Mouse (Mus musculus) A20 (cell line): ENCODE results near the gene Mcts2.

Experiments used
- DNase-seq: peaks from one replicate; pipeline ENCODE4 v3.0.0-alpha.2; 2011; ENCODE audit warnings: low read depth, low spot score

Mcts2 gene

DNA sequence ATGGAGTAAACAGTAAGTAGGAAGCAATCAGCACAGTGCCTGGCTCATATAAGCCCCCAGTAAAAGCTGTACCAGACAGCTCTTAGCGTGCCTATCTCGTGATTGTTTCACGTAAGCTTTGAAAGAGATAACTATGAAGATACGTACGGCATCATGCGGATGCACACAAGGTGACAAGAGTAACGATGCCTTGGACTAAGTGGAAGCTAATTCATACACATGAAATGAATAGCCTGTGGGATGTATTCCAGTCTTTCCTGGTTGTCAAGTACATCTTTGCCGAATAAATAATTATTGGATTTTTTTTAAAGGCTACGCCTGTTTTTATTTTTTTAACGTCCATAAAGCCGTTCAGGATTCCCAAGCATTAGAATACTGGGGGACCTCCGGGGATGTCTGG, 436 bp upstream of the Mcts2 start:
- DNase-seq, result no peak

DNA sequence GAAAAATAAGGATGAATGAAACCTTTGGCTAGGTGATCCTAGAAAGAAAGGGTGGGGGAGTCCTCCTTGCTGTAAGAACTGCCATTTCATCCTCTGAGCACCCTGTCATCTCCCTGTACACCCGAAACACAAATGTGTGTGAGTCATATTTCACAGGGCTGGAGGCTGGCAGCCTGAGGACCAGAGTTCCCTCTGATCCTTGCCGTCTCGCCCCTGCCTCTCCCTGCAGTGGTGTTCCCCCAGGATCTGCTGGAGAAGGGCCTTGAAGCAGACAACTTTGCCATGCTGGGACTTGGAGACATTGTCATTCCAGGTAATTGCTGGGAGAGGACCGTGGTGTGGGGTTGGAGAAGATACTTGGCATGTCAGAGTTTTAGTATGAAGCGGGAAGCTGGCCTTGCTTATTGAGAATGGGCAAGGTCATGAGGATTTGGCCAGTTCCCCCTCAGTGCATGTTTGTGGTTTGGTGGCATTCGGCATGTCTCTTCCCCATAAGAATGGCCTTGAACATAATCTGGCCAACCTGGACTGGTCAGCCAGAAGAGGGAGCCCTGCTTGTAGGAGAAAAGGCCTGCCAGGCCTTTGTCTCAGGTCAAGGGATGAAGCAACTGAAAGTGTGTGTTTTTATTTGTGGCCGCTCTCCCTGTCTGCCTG, 4.9 kb downstream of the Mcts2 start:
- DNase-seq, result no peak

DNA sequence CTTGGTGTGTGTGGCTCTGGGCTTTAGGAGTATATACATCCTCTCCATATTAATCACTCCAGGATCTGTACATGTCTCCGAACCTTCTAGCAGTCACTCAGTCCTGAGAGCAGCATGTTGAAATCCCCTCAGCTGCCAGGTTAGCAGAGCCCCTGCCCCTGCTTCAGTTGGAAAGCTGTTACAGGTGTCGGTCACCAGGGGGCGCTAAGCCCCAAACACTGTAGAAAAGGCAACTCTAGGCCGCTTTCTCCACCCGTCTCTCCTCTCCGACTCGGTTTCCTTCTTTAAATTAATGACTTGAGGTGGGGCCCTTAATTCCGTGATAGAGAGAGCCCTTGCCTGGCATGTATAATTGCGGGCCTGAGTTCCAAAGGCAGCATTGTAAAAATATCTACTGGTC, 6.4 kb downstream of the Mcts2 start:
- DNase-seq, result peak; percentile 64

DNA sequence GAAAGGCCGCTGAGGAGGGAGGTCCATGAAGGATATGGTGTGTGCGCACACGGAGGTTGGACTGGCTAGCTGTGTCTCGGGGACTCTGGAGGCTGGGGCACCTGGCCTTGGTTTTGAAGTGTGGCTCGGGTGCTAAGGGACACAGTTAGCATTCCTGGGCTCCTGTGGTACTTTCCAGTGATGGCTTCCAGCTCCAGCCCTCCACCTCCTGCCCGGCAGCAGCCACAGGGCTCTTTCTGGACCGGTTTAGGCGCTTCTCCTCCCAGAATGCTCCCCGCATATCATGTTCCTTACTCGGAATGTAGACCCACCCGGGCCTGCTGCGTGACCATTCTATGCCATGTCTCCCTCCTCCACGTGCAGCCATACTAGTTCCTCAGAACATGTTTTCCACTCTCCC, 6.9 kb downstream of the Mcts2 start:
- DNase-seq, result no peak

DNA sequence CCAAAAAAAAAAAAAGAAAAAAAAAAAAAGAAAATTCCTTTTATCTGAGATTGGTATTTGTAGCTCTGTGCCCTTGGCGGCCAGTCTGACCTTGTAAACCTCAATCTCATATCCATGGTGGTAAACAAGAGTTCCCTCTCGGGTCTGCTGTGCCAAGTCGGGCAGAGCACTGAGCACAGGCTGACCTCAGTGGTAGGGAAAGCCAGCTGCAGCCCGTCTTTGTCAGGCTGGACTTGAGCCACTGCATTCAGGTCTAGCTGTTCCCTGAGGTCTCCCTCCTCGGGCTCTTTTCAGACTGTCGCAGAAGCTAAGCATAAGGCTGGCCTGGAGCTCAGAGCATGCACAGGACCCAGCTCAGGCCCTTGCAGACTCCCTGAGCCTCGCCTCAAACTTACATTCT, 7.9 kb downstream of the Mcts2 start:
- no peak for DNase-seq

DNA sequence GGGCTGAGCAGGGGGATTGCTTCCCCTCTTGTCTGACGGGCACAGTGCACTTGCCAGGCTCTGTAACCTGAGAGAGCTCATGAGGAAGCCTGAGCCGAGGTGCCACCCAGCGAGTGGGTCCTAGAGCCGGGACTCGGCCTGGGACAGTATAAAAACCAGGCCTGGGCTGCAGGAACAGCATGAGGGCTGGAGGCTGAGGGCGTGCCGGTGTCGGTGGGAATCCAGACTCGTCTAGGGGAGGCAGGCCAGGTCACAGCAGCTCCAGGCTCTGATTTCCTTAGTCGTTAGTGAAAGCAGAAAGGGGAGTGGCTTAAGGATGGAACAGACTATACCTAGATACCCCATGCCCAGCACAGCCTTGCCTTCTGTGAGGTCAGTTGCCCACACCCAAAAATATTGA, 9.2 kb downstream of the Mcts2 start:
- no peak for DNase-seq

DNA sequence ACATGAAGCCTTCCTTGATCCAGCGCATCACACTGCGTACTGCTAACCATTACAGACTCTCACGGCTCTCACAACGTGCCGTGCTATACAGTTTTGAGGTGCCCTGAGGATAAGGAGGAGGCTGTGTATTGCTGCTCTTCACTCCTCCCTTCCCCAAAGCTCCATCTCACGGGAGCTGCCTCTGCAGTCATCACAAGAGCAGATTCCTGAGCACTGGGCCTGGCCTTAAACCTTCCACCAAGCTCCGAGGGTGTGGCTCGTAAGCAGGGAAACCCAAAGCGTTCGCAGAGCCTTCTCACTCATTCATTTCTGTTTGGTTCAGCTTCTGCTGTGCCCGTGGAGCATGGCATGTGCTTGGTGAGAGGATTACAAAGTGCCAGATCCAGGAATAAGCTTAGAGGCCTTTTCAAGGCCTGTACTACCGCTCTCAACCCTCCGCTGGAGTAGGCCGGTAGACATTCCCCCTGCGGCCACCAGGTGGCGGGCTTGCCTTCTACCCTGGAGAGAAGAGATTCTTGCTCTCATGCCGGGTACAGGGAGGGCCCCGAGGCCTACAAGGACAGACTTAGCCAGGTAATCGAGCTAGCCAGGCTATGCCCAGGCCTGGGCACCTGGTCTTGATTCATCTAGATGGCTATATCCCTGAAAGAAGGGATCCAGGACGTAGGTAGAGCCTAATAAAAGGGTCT, 9.8 kb downstream of the Mcts2 start:
- DNase-seq, result peak; percentile 80

DNA sequence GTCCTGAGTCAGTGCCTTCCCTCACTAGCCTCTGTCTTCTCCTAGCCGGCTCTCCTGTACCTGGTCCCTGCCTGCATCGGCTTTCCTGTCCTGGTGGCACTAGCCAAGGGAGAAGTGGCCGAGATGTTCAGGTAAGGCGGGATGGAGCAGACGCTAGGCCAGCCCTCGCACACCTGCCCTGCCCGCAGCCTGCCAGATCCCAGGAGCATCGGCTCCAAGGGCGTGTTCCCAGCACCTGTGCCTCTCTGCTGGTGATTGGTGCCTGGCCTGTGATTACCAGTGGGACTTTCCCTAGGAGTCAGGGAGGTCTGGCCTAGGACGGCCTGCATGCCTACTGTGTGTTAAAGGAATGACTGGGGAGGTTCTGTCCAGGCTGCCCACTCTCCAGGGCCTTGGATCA, 13.3 kb downstream of the Mcts2 start:
- no peak for DNase-seq

DNA sequence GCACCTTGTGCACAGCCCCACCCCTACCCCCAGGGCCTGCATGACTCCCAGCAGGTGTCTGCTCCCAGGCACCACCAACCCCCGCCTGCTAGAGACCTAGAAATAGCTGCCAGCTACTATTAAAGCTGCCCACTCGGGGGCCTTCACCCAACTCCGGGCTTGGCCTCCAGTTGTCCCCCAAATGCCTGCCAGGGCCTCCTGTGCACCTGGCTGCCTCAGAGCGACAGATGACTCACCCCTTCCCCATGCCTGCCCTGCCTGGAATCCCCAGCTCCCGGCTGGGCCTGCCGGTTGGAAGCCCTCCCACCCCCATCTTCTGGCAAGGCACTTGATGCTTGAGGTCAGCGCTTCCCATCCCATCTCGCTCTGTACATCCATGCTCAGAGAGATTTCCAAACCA, 13.9 kb downstream of the Mcts2 start:
- no peak for DNase-seq

DNA sequence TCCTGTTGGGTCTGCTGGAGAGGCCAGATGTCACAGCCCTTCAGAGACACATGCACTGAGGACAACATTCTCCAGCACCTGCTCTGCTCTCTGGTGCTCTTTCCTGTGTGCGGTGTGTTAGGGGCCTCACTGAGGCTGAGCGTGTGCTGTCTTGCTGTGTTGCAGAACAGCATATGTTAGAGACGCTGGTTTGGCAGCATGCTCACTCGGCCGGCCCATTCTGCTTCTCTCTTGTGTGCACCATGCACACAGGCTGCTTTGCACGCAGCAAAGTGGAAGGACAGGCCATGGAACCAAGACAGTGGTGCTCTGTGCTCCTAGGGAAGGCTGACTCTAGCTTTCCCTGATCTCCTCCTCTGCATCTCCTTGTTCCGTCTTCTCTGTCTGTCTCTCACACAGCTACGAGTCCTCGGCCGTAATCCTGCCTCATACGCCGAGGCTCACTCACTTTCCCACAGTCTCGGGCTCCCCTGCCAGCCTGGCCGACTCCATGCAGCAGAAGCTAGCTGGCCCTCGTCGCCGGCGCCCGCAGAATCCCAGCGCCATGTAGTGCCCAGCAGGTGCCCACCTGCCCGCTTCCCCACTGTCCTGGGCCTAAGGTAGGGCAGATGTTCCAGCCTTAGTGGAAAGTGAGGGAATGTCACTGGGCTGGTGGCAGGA, 16.9 kb downstream of the Mcts2 start:
- no peak for DNase-seq

DNA sequence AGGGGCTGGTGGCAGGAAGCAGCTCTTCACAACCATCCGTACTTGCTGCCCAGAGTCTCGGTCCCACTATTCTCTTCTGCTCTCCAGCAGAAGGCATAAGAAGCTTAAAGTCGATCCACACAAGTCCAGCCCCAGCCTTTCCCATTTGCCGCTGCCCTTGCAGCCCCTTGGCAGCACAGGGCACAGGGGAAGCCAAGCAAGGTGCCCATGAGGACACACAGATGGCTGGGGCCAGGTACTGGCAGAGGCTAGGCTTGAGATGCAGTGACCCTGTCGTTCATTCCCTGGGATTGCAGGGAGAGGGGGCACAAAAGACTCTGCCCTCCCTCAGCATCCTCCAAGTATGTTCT, 17.4 kb downstream of the Mcts2 start:
- no peak for DNase-seq

DNA sequence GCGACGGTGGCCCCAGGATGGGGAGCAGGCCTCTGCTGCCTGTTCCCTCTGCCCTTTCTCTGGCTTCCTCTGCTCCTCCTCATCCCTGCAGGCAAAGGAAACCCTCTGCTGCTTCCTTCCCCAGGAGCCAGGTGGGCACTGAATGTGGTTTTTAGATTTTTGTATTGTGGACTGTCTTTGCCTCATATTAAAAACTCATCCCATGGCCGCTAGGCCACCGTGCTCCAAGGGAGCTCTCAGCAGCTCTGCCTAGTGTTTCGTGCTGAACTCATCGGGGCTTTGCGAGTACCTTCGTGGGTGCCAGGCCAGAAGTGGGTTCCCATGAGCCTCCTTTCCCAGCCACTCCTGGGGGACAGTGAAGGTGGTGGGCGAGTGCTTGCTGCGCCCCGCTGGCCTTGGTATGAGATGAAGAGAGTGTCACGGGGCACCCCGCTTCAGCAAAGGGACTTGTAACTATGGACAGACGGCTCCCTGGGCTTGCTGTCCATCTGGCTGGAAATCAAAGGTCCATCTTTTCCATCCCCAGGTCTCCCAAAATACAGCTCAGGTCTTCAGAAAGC, 18.1 kb downstream of the Mcts2 start:
- no peak for DNase-seq

DNA sequence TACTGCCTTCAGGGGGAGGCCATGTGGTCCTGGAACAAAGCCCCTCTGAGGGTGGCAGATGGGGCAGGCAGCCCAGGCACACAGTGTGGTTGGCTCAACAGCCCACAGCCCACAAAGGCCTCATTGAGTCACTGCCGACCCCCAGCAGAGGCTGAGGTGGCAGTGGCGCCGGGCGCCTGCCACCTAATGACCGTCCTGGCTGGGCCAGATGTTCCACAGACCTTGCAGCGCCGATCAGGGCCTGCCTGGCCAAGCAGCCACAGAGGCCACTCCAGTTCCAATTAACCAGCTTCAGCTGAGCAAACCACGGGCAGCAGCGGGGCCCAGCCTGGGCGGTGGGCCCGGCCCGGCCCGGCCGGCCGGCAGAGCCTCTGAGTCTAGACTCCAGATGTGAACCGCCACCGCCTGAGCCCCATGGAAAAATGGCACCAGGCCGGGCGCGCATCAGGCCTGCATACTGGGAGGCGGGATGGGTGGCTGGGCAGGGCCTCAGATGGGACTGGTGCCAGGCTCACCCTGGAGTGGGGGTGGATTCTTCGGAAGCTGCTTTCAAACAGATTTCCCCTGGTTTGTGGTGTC, 19.2 kb downstream of the Mcts2 start:
- DNase-seq, result no peak

DNA sequence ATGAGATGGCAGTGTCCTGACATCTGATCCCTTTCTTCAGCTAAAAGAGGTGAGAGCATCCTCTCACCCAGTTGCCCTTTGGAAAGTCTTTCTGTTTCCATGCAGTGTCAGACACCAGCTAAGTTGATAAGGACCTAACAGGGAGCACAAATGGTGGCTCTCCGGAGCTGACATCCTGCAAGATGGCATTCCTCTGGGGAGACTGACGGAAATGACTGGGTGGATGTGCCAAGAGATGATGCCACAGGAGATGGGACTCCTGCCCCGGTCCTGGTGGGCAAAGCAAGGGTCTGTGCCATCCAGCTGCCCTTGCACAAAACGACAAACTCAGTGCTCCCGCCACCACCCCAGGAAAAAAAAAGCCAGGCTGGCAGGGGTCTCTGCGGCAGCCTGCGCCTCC, 20.4 kb downstream of the Mcts2 start:
- DNase-seq, result no peak

DNA sequence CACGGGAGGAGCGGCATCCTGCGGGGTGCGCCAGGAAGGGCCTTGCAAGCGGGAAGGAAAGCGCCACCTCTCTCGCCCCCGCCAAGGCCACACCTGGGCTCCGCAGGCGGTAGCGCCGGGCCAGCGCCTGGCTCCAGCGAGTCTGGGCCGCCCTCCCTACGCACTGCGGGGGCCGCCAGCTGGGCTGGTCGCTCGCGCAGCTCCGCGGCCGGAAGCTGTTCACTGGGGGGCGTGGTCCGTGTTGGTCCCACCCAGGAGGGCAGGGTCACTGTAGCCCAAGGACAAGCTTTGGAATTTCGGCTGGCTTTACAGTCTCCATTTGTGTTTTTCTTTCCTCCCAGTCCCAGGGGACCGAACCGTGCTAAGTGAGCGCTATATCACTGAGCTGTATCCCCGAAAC, 20.8 kb downstream of the Mcts2 start:
- DNase-seq, result no peak

DNA sequence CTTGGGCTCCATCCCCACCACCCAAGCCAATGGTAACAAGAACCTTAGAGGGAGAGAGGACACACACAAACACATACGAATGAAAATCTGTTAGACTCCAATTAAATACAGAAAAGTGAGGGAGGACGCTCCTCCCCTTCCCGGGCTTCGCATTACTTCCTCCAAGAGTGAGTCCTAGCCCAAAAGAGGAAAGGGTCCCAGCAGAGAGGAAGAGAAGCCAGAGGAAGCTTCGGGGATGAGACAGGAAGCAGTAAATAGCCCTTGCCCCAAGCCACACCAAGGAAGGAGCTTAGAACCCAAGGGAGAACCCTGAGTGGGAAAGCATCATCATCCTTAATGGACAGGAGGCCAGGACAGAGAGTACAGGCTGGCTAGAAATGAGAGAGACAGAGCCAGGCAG, 22.2 kb downstream of the Mcts2 start:
- no peak for DNase-seq

DNA sequence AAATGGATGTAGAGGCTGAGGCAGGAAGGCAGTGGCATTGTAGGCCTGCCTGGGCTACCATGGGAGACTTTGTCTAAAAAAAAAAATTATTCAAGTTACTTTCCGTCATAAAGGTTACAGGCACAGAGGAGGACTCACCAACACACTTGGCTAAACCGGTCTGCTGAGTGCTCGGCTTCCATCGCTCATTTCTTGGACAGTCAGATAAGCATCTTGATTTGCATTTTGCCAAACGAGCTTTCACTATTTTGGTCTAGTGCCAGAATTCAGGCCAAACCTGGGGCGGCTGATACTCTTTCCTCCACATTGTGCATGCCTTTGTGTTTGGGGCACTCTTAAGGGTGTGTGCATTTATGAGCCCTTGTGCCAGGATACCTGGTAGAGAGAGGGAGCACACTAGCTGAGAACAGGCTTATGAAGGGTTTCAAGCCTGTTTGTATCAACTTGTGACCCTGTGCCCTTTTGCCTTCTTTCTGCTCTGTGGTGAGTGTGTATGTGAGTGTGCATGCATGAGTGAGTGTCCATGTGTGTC, 29.5 kb downstream of the Mcts2 start:
- no peak for DNase-seq

DNA sequence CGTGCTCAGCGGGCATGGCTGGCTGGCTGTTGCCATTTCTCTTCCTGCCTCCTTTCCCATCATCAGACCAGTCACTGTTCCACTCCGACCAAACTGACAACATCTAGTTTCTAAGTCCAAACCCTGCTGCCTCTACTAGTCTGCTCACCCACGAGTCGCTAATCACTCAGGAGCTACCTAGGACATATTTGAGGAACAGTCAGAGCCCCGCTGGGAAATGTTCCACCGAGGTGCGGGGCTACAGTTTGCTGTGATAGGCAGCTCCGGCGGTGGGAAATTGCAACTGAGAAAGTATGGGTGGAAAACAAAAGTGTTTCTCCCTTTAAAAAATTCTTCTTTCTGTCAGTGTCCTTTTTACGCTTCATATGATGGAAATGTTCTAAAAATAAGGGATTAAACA, 30.8 kb downstream of the Mcts2 start:
- DNase-seq, result no peak

DNA sequence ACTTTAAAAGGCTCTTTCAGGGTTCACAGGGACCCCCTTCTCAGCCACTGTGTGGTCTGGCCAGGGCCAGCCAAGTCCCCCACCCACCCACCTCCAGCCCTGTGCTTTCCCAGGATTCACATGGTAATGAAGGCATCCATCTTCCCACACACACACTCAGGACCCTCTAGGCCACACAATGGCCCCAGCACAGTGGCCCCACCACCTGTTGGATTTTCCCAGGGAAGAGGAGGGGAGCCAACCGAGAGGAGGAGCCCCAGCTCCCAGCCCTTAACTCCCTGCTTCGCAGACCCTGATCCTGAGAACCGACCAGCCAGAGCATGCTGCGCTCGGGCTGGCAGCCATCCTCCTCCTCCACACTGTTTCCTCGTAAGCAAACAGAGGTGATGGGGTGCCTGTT, 31.2 kb downstream of the Mcts2 start:
- no peak for DNase-seq

DNA sequence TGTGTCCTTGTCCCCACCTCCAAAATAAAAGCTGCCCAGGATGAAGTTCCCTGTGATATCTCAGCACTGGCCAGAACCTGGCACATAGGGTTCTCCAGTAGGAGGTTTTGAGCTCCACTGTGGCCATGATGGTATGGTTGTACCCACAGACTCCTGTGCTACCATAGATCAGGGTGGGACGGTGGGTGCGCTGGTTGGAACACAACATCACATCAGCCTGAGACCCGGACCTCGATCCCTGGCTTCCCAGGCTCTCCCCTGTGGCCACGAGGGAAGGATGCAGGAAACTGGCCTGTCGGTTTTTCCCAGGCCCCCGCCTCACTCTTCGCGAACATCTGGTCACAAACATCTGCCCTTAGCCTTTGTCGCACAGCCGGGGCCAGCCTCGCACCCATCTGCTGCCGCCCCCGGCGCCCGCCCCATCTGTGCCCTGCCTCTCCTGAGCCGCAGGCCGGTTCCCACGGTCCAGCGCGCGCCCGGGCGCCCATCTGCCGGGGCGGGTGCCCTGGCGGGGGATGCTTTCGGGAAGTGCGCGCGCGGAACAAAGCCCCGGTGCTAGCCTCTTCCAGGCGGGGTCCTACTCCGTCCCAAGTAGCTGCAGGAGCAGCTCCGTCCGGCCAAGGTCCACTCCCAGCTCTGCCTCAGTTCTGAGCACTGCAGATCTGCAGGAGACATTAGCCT, 37.0 kb downstream of the Mcts2 start:
- no peak for DNase-seq

DNA sequence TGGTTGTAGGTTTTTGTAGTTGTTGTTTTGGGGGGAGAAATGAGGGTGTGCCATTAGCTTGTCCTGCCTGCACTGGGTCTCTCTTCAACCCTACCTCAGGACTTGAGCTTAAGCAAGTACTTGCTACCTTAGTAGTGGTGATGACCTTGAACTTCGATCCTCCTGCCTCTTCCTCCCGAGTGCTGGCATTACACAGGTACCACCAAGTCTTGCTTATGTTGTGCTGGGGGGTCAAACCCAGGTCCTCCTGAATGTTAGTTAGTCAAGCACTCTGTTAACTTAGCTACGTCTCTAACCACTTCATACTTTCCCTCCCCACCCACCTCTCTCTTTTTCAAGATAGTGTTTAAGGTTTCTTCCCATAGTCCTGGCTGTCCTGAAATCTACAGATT, 37.5 kb downstream of the Mcts2 start:
- no peak for DNase-seq
